Mouse (Mus musculus) megakaryocyte, embryonic 14.5 days (primary cell): ENCODE results near the gene Lrig2.

ENCODE experiments used
- FLI1 ChIP-seq: IDR thresholded peaks from 2 replicates; pipeline ENCODE4 v1.6.1; 2012; ENCODE audit warnings: low read length, inconsistent platforms, mixed read lengths
- GATA1 ChIP-seq: IDR thresholded peaks from 3 replicates; pipeline ENCODE4 v1.6.1; 2012; ENCODE audit warnings: mixed read lengths, low read length, inconsistent platforms, borderline replicate concordance

- TF ChIP-seq GATA1: no peak
- TF ChIP-seq FLI1: no peak
Measured at GRCm38 (mm10) chr3:104444082-104444481, 67.6 kb downstream of the Lrig2 start.
